In the genomic region with DNA sequence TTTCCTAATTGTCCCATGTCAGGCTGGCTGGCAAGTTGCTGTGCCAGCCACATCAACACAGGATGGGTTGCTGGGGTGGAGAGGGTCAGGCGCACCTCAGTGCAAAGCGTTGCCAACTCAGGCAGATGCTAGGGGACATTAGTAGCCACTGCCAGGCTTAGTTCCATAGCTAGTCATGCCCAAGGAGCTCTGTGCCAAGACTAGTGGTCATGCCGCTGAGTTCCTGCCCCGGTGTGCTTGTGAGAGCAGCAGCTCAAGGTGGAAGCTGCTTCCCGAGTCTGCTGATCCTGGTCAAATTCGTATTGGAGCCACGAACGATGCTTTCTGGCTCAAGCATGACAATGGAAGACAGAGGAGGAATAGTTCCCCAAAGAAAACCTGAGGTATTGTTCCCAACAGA, we compare ENCODE assay signal across 18 mouse cellular contexts. TPM values are rescaled to one million over a fixed set of nuclear protein-coding genes. Genes with fewer than 3 reads are reported as not detected.
DNase-seq lines count a peak whose midpoint lies in the region; ATAC-seq and TF ChIP-seq lines count a peak whose summit lies in the region.
"Had no signal": no experiment of that assay in that cellular context is flagged by ENCODE, and none has a peak within 500 bp of the region (broad histone marks: within the 10 kb centered on the region; RNA-seq: fewer than 3 reads in every experiment).

No protein-coding gene starts in this region.

- no peak overlapping the region for H3K27ac ChIP-seq in heart, adult 2 months
- H3K27ac ChIP-seq in heart, embryonic 10.5 days: no peak overlapping the region
- no peak overlapping the region for H3K27ac ChIP-seq in heart, embryonic 11.5 days (ENCODE audit: low read depth, low read length)

- 91% methylated on average over 8 of the region's 8 CpGs for WGBS in heart, adult 2 months
- WGBS in heart, embryonic 10.5 days: 89% methylated on average over 8 of the region's 8 CpGs
- WGBS in heart, embryonic 11.5 days (ENCODE audit: insufficient replicate concordance): 85% methylated on average over 8 of the region's 8 CpGs

- H3K36me3 ChIP-seq in heart, adult 2 months (ENCODE audit: control insufficient read depth, insufficient read depth, low read length): no peaks in the 10 kb centered on the region
- no peaks in the 10 kb centered on the region for H3K36me3 ChIP-seq in heart, embryonic 10.5 days
- no peaks in the 10 kb centered on the region for H3K36me3 ChIP-seq in heart, embryonic 11.5 days (ENCODE audit: control insufficient read depth, insufficient read depth, low read length)
- H3K36me3 ChIP-seq: G1E had no signal

- no peaks in the 10 kb centered on the region for H3K4me1 ChIP-seq in heart, adult 2 months (ENCODE audit: control insufficient read depth, insufficient read depth, low read length)
- H3K4me1 ChIP-seq in heart, embryonic 10.5 days: peaks cover 6% of the 10 kb centered on the region; the same call in 1 of the 2 replicates
- no peaks in the 10 kb centered on the region for H3K4me1 ChIP-seq in heart, embryonic 11.5 days (ENCODE audit: control insufficient read depth, insufficient read depth, low read length)

- no peak overlapping the region for H3K9ac ChIP-seq in heart, adult 2 months (ENCODE audit: low read depth, low read length)
- no peak overlapping the region for H3K9ac ChIP-seq in heart, embryonic 11.5 days (ENCODE audit: low read depth, low read length)

- TF ChIP-seq CTCF in heart, adult 2 months (IDR thresholded peaks at IDR 0.05): no peak

- H3K4me3 ChIP-seq in heart, adult 2 months: no peak overlapping the region
- H3K4me3 ChIP-seq in heart, embryonic 10.5 days: no peak overlapping the region
- no peak overlapping the region for H3K4me3 ChIP-seq in heart, embryonic 11.5 days (ENCODE audit: low read depth, low read length)

- H3K9me3 ChIP-seq in heart, embryonic 10.5 days: no peaks in the 10 kb centered on the region
- no peaks in the 10 kb centered on the region for H3K9me3 ChIP-seq in heart, embryonic 11.5 days (replicated peaks; ENCODE audit: control insufficient read depth, low read length)
- H3K9me3 ChIP-seq: G1E had no signal

- peak; percentile 87 for DNase-seq in heart, adult 11 months
- no peak for DNase-seq in heart, adult 2 months
- DNase-seq in heart, embryonic 10.5 days (ENCODE audit: low spot score): peak; percentile 58
- DNase-seq: adrenal gland, adult 2 months; adrenal gland, adult 8-10 months; adrenal gland, postnatal 10 days; adrenal gland, postnatal 14 days; adrenal gland, postnatal 25 days; adrenal gland, postnatal 36 days; B cell, adult 2 months; cerebellum, adult 11 months; cerebellum, adult 11-12 months; cerebellum, adult 18-20 months had no signal

- H3K4me2 ChIP-seq in heart, embryonic 11.5 days: no peak overlapping the region

- no peaks in the 10 kb centered on the region for H3K79me2 ChIP-seq in heart, adult 2 months (replicated peaks; ENCODE audit: control insufficient read depth, insufficient read depth, low read length)

- TF ChIP-seq POLR2A in heart, adult 2 months (IDR thresholded peaks at IDR 0.05; ENCODE audit: insufficient read depth, low read depth, low read length): no peak

- H3K27me3 ChIP-seq in heart, adult 2 months (ENCODE audit: control insufficient read depth, insufficient read depth, low read length): no peaks in the 10 kb centered on the region
- H3K27me3 ChIP-seq in heart, embryonic 10.5 days (ENCODE audit: insufficient read depth, poor library complexity, severe bottlenecking): no peaks in the 10 kb centered on the region
- no peaks in the 10 kb centered on the region for H3K27me3 ChIP-seq in heart, embryonic 11.5 days (ENCODE audit: control insufficient read depth, insufficient read depth, low read length)
- H3K27me3 ChIP-seq: Patski had no signal

- intact Hi-C loops in heart, adult 2 months (cut with DNase I): no loop called here

- no peak for ATAC-seq in heart, embryonic 11.5 days (replicated peaks; ENCODE audit: insufficient number of reproducible peaks, low FRiP score, low TSS enrichment)
- ATAC-seq: activated CD4-positive, CD25-positive, alpha-beta regulatory T cell, adult 4 months; CD4-positive, CD25-positive, alpha-beta regulatory T cell, adult 4 months; Patski had no signal

- no peak for TF ChIP-seq EP300 in heart, adult 2 months (IDR thresholded peaks at IDR 0.05; ENCODE audit: insufficient read depth, low read depth, low read length)

RNA-seq across cellular contexts. Expression of gene Tdrd7, which starts 9.0 kb away (rescaled TPM):
- total RNA-seq in heart, adult 2 months (2021): 10 to 100 TPM; 11.2 to 12.6 TPM
- 6.2 and 11.4 TPM in 2 replicates for polyA plus RNA-seq in heart, adult 2 months (2012; rRNA removed)
- 15.0 and 15.1 TPM in 2 replicates for polyA plus RNA-seq in heart, embryonic 10.5 days (2016; fragmentation: Nextera tagmentation; extraction: Ambion mirVana)
- polyA plus RNA-seq in heart, embryonic 11.5 days (2014; fragmentation: Nextera tagmentation; extraction: Ambion mirVana): 19.1 and 19.2 TPM in 2 replicates

Comparison
In these comparisons a context has a peak if more than half of its experiments do, and no peak if none do; other contexts are left out.
1. DNase-seq: peak in heart, adult 11 months (single experiment) and heart, embryonic 10.5 days (single experiment); none in heart, adult 2 months (0 of 2).